Mouse (Mus musculus) embryonic facial prominence, embryonic 11.5 days (tissue): ENCODE results near the gene Gm20388. TPM values are rescaled to one million over a fixed set of nuclear protein-coding genes. Genes with fewer than 3 reads are reported as not detected.

Experiments used
- ATAC-seq: fragments of 200-750 bp; cut with Nextera tagmentation; replicated peaks from 2 replicates; pipeline ENCODE4 v1.8.0; 2017; ENCODE audit warnings: low read depth; ENCODE audit not compliant: insufficient number of reproducible peaks, low FRiP score, low TSS enrichment
- DNase-seq: peaks from one replicate; pipeline ENCODE4 v3.0.0-alpha.2; 2015; ENCODE audit warnings: low spot score
- H3K27ac ChIP-seq: fragments of 300-500 bp; sonication (generic); replicated peaks from 2 replicates; pipeline ENCODE4 v1.5.1; 2014; ENCODE audit warnings: mild to moderate bottlenecking, low read depth, low read length, control low read depth
- H3K27me3 ChIP-seq: fragments of 300-500 bp; sonication (generic); 2 replicates; pipeline ENCODE4 v1.6.1; 2014; ENCODE audit warnings: mild to moderate bottlenecking, low read length, moderate library complexity, mixed read lengths; ENCODE audit not compliant: control insufficient read depth, insufficient read depth
- H3K36me3 ChIP-seq: fragments of 300-500 bp; sonication (generic); replicated peaks from 2 replicates; pipeline ENCODE4 v1.6.1; 2014; ENCODE audit warnings: low read depth, mild to moderate bottlenecking, low read length, moderate library complexity, mixed read lengths; ENCODE audit not compliant: control insufficient read depth, insufficient read depth
- H3K4me1 ChIP-seq: fragments of 300-500 bp; sonication (generic); 2 replicates; pipeline ENCODE4 v1.6.1; 2014; ENCODE audit warnings: low read length, mixed read lengths; ENCODE audit not compliant: control insufficient read depth, insufficient read depth
- H3K4me2 ChIP-seq: fragments of 300-500 bp; sonication (generic); 2 replicates; pipeline ENCODE4 v1.6.1; 2014; ENCODE audit warnings: low read depth, mild to moderate bottlenecking, control low read depth, low read length, moderate library complexity
- H3K4me3 ChIP-seq: fragments of 300-500 bp; sonication (generic); 2 replicates; pipeline ENCODE4 v1.5.1; 2014; ENCODE audit warnings: low read depth, low read length, control low read depth
- H3K9ac ChIP-seq: fragments of 300-500 bp; sonication (generic); replicated peaks from 2 replicates; pipeline ENCODE4 v1.6.1; 2014; ENCODE audit warnings: mild to moderate bottlenecking, control low read depth, low read length
- H3K9me3 ChIP-seq: fragments of 300-500 bp; sonication (generic); replicated peaks from 2 replicates; pipeline ENCODE4 v1.6.1; 2016; ENCODE audit warnings: mild to moderate bottlenecking, low read length, inconsistent platforms, mixed read lengths; ENCODE audit not compliant: control insufficient read depth
- WGBS: fragments of 180-500 bp; shearing (Covaris S2); extraction: QIAGEN DNeasy Blood & Tissue Kit; methylation state at CpG from one replicate; pipeline ENCODE4 v1.1.7; 2014; 5-methylcytosine and 5-hydroxymethylcytosine counted together
- polyA plus RNA-seq: library from polyadenylated mRNA; unstranded; fragments of >200 nt; fragmentation: Nextera tagmentation; extraction: Ambion mirVana; gene quantifications from 2 replicates; pipeline ENCODE4 v1.2.1, GENCODE M21; 2014

The Gm20388 gene
- polyA plus RNA-seq, 1 experiment from 2014 or later = 3.1 TPM

DNA sequence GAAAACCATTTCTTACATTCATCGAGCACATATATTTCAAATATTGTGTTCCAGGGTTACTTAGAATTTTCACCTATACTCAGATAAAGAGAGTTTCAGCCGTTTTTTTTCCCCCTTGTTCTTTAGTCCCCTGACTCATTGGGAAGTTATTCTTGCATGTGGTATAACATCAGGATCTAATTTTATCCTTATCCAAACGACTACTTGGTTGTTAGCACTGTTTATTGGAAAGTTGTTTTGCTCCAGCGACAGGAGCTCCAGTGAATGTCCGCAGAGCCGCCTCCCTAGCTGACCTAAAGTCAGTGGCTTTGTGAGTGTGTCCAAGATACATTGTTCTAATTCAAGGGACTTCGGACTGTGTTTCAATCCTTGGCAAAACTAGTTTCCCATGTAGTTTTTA lies 3723.2 kb downstream of the Gm20388 start:
- no peak for ATAC-seq
- Histone ChIP-seq H3K4me1 (no peaks in the 10 kb centered on the region), H3K9me3 (no peaks in the 10 kb centered on the region), H3K36me3 (no peaks in the 10 kb centered on the region), H3K4me3 (no peak overlapping the region), H3K27ac (no peak overlapping the region), H3K9ac (no peak overlapping the region), H3K4me2 (no peak overlapping the region), H3K27me3 (no peaks in the 10 kb centered on the region; the same call in 1 of the 2 replicates)
- 61% methylated on average over 7 of the region's 7 CpGs for WGBS
- no peak for DNase-seq

DNA sequence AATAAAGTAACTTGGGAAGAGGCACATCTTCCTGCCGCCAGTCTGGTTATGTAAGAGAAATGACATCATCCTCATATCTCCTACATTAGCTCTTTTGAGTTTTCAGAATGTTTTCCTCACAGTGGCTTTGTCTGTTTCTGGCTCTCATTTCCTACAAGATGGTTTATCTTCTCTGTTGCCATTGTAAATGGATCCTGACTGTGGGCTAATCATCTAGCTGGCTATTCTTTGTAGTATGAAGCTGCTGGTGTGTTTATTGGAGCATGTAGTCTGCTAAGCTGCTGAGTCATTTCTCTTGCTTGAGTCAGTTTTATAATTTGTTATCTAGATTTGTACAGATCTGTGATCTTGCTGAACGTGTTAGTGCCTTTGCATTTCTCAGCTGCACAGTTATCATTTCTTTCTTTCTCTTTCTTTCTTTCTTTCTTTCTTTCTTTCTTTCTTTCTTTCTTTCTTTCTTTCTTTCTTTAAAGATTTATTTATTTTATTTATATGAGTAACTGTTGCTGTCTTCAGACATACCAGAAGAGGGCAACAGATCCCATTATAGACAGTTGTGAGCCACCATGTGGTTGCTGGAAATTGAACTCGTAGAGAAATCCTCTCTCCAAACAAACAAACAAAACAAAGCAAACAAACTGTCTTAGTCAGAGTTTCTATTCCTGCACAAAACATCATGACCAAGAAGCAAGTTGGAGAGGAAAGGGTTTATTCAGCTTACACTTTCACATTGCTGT lies 3723.9 kb downstream of the Gm20388 start:
- Histone ChIP-seq H3K27me3 (no peaks in the 10 kb centered on the region), H3K4me2 (no peak overlapping the region), H3K4me1 (no peaks in the 10 kb centered on the region), H3K9me3 (no peaks in the 10 kb centered on the region), H3K4me3 (no peak overlapping the region), H3K36me3 (no peaks in the 10 kb centered on the region), H3K27ac (no peak overlapping the region), H3K9ac (no peak overlapping the region)
- no peak for ATAC-seq
- no peak for DNase-seq
- 52% methylated on average over 3 of the region's 3 CpGs for WGBS

DNA sequence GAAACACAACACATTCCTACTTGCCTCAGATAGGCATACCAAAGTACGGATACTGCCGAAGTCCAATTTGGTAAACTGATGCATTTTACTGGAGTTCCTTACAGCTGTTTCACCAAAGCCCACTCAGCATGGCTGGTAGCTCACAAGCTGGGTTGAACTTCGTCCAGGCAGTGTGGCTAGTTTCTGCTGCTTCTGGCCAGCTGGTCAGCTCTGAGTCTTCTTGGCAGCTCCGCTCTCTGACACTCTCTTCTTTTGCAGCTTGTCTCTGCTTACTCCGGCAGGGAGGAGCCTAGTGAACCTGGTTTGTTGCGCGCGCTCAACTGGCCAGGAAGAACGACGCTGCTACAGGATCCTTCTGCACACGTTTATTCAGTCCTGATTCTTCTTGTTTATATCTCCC lies 3725.0 kb downstream of the Gm20388 start:
- ATAC-seq (no peak), DNase-seq (no peak)
- no peaks in the 10 kb centered on the region for H3K27me3 ChIP-seq
- no peaks in the 10 kb centered on the region for H3K4me1 ChIP-seq
- H3K4me3 ChIP-seq = no peak overlapping the region
- H3K9ac ChIP-seq = no peak overlapping the region
- H3K4me2 ChIP-seq = no peak overlapping the region
- H3K9me3 ChIP-seq = no peaks in the 10 kb centered on the region
- no peaks in the 10 kb centered on the region for H3K36me3 ChIP-seq
- H3K27ac ChIP-seq = no peak overlapping the region
- 82% methylated on average over 11 of the region's 11 CpGs for WGBS

DNA sequence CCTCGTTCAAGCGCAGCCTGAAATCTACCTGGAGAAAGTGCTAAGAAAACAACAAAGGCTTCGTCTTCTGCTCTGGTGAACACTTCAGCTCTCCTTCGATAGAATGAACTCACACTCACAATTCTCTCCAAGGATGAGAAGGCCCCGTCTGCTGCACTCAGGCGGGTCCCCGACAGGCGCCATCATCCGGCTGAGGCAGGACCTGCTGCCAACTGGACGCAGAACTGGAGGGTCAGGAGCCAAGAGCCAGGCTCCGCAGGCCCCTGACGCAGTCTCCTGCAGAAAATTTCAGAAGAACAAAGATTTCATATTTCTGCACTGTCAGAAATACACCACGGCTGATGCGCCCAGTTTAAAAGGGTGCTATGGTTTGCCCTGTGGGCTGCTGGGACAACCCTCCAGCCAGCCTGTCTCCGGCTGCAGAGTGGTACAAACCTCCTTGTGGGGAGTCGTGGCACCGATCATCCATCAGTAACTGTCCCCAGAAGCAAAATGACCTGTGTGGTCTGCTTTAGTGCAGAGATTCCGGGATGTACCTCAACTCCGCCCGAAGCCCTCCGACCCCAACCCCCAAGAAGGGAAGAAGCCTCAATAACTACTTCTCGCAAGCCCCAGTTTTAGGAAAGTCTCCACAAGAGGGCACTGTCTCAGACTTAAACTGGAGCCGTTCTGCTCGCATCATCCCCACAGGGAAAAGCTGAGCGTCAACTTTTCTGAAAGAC lies 3732.8 kb downstream of the Gm20388 start:
- H3K4me1 ChIP-seq = no peaks in the 10 kb centered on the region
- no peaks in the 10 kb centered on the region for H3K36me3 ChIP-seq
- peak overlapping the region; percentile 40 for H3K4me2 ChIP-seq
- H3K9ac ChIP-seq = no peak overlapping the region
- 0 out of 2 replicates have a peak, but pooled peaks have one; percentile 44 for ATAC-seq
- WGBS = 17% methylated on average over 25 of the region's 25 CpGs
- no peak overlapping the region for H3K27ac ChIP-seq
- H3K27me3 ChIP-seq = no peaks in the 10 kb centered on the region; the same call in 1 of the 2 replicates
- peak; percentile 93 for DNase-seq
- H3K4me3 ChIP-seq = peak overlapping the region; percentile 19; the same call in 1 of the 2 replicates
- no peaks in the 10 kb centered on the region for H3K9me3 ChIP-seq

DNA sequence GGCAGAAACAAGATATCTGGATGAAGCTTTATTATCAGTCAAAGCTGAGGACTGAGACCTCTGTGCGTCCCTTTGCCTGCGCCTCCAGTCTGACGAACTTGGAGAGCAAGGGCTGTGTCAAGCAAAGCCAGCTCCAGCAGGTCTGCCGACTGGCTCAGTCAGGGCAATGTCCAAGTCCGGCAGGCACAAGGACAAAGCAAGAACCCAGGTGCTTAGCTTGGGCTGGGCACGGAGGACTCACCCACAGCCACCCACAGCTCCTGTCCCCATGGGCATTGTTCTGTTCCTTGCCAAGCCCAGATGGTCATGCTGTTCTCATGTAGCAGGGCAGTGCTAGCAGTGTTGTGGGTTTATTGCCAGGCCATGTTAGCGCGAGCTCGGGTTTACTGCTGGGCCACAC lies 3734.6 kb downstream of the Gm20388 start:
- Histone ChIP-seq H3K4me1 (no peaks in the 10 kb centered on the region), H3K27me3 (no peaks in the 10 kb centered on the region; the same call in 1 of the 2 replicates), H3K9ac (no peak overlapping the region), H3K36me3 (no peaks in the 10 kb centered on the region), H3K4me2 (no peak overlapping the region), H3K9me3 (no peaks in the 10 kb centered on the region), H3K4me3 (no peak overlapping the region), H3K27ac (no peak overlapping the region)
- ATAC-seq (no peak), DNase-seq (no peak)
- WGBS = 72% methylated on average over 9 of the region's 9 CpGs

- 68% methylated on average over 17 of the region's 17 CpGs for WGBS
- H3K27ac ChIP-seq = no peak overlapping the region
- ATAC-seq (no peak), DNase-seq (no peak)
- no peaks in the 10 kb centered on the region for H3K27me3 ChIP-seq
- H3K4me3 ChIP-seq = no peak overlapping the region
- no peaks in the 10 kb centered on the region for H3K9me3 ChIP-seq
- no peaks in the 10 kb centered on the region for H3K36me3 ChIP-seq
- no peak overlapping the region for H3K4me2 ChIP-seq
- H3K4me1 ChIP-seq = no peaks in the 10 kb centered on the region
- H3K9ac ChIP-seq = no peak overlapping the region
These were observed 3737.9 kb downstream of the Gm20388 start for GRCm38 (mm10) chr8:123648245-123649170.

DNA sequence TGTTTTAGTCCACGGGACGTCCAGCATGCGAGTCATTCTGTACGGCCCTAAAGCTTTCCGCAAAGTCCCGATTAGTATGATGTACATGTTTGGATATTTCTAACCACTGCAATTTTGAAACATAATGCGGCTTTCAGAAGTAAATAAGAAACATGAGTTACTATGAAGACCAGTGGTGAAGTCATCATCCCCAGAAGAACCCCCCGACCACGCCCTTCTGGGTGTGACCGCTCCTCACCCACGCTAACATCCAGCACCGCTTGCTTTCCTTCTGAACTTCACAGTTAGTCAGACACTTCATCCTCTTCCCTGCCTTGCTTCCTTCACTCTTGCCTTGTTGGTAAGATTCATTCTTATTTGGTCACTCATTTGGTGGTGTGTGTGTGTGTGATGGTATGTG lies 3738.8 kb downstream of the Gm20388 start:
- WGBS = 90% methylated on average over 12 of the region's 12 CpGs
- Histone ChIP-seq H3K27me3 (no peaks in the 10 kb centered on the region), H3K4me2 (no peak overlapping the region), H3K27ac (no peak overlapping the region), H3K9ac (no peak overlapping the region), H3K36me3 (no peaks in the 10 kb centered on the region), H3K9me3 (no peaks in the 10 kb centered on the region), H3K4me3 (no peak overlapping the region), H3K4me1 (no peaks in the 10 kb centered on the region)
- DNase-seq (no peak), ATAC-seq (no peak)
